Mouse (Mus musculus): ENCODE results near the gene Comt.
A peak's percentile ranks its signal among the peaks of the same experiment; 100 is the strongest.

The Comt gene

GRCm38 (mm10) chr16:18426802-18427280 lies at the start of gene Comt:
Gene Comt, minus strand, starts transcription at chr16:18426852.
- DNase-seq, result no peak

- DNase-seq, result no peak
Observed at GRCm38 (mm10) chr16:18474021-18474420, 47.4 kb upstream of the Comt start.

GRCm38 (mm10) chr16:18472976-18473375 lies 46.3 kb upstream of the Comt start:
- DNase-seq, result no peak

GRCm38 (mm10) chr16:18472416-18472815 lies 45.8 kb upstream of the Comt start:
- DNase-seq, result no peak

- no peak for DNase-seq
Observed at GRCm38 (mm10) chr16:18471976-18472375, 45.3 kb upstream of the Comt start.

GRCm38 (mm10) chr16:18471381-18471955 lies 44.8 kb upstream of the Comt start:
- DNase-seq, result no peak

- DNase-seq, result no peak
Observed at GRCm38 (mm10) chr16:18470829-18471228, 44.2 kb upstream of the Comt start.

GRCm38 (mm10) chr16:18464271-18464670 lies 37.6 kb upstream of the Comt start:
- DNase-seq, result peak; percentile 11 to 19

- DNase-seq, result peak; percentile 13 to 39
Observed at GRCm38 (mm10) chr16:18462598-18462997, 35.9 kb upstream of the Comt start.

GRCm38 (mm10) chr16:18462031-18462430 lies 35.4 kb upstream of the Comt start:
- DNase-seq, result no peak

- no peak for DNase-seq
Observed at GRCm38 (mm10) chr16:18460826-18461225, 34.2 kb upstream of the Comt start.

GRCm38 (mm10) chr16:18459955-18460370 lies 33.3 kb upstream of the Comt start:
- no peak for DNase-seq

- peak in 1 of 2 experiments; percentile 16 for DNase-seq
Observed at GRCm38 (mm10) chr16:18459335-18459954, 32.8 kb upstream of the Comt start.

- DNase-seq, result no peak
Observed at GRCm38 (mm10) chr16:18458661-18459060, 32.0 kb upstream of the Comt start.

GRCm38 (mm10) chr16:18455407-18455806 lies 28.8 kb upstream of the Comt start:
- no peak for DNase-seq

GRCm38 (mm10) chr16:18453846-18454245 lies 27.2 kb upstream of the Comt start:
- peak; percentile 16 to 51 for DNase-seq

GRCm38 (mm10) chr16:18452361-18452862 lies 25.8 kb upstream of the Comt start:
- DNase-seq, result no peak

- peak in 1 of 2 experiments; percentile 25 for DNase-seq
Observed at GRCm38 (mm10) chr16:18451486-18452181, 25.0 kb upstream of the Comt start.

- DNase-seq, result no peak
Observed at GRCm38 (mm10) chr16:18449005-18449404, 22.4 kb upstream of the Comt start.

GRCm38 (mm10) chr16:18448104-18448503 lies 21.5 kb upstream of the Comt start:
- DNase-seq, result no peak

GRCm38 (mm10) chr16:18447243-18447642 lies 20.6 kb upstream of the Comt start:
- no peak for DNase-seq

GRCm38 (mm10) chr16:18443385-18443841 lies 16.8 kb upstream of the Comt start:
- peak; percentile 93 to 98 for DNase-seq

- DNase-seq, result no peak
Observed at GRCm38 (mm10) chr16:18436128-18436527, 9.5 kb upstream of the Comt start.

Measured in kidney, postnatal 36 days (tissue).